17 mouse cellular contexts compared by ENCODE assay signal in the genomic region with DNA sequence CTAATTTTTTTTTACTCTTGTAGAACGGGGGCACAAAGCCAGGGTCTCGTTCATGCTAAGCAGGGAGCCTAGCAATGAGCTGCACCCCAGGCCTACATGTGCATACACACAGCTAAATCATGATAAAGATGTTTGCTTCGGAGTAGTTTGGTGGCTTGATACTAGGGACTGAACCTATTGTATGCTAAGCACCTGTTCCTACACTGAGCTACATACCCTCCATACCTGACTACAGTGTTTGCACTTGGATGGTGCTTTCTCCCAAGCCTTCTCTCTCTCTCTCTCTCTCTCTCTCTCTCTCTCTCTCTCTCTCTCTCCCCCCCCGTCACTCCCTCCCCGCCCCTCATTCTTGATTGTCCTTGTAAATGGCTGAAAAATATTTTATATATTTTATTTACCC.
"Had no signal": no experiment of that assay in that cellular context is flagged by ENCODE, and none has a peak within 500 bp of the region (broad histone marks: within the 10 kb centered on the region; RNA-seq: fewer than 3 reads in every experiment).

No protein-coding gene starts in this region.

- H3K4me3 ChIP-seq: midbrain, embryonic 10.5 days; midbrain, embryonic 12.5 days; myocyte; neural tube, embryonic 13.5 days; neural tube, embryonic 15.5 days; stomach, embryonic 15.5 days had no signal

- H3K27me3 ChIP-seq: midbrain, embryonic 12.5 days; neural tube, embryonic 13.5 days; neural tube, embryonic 15.5 days; stomach, embryonic 15.5 days had no signal

- DNase-seq: lung, adult 18-20 months; lung, embryonic 14.5 days; lung, postnatal 10 days; lung, postnatal 4 days; midbrain, embryonic 14.5 days; right cerebral cortex, postnatal 14 days; thymus, adult 2 months; thymus, postnatal 25 days; thymus, postnatal 4 days had no signal

- H3K27ac ChIP-seq: midbrain, embryonic 10.5 days; midbrain, embryonic 12.5 days; neural tube, embryonic 13.5 days; stomach, embryonic 15.5 days; stomach, postnatal 0 days had no signal

- H3K4me2 ChIP-seq: lung, embryonic 14.5 days; midbrain, embryonic 12.5 days; neural tube, embryonic 13.5 days; neural tube, embryonic 15.5 days; stomach, embryonic 15.5 days had no signal

- H3K4me1 ChIP-seq: neural tube, embryonic 13.5 days had no signal

- H3K9me3 ChIP-seq: midbrain, embryonic 10.5 days; midbrain, embryonic 12.5 days; neural tube, embryonic 13.5 days; neural tube, embryonic 15.5 days; stomach, embryonic 15.5 days had no signal

- H3K9ac ChIP-seq: lung, embryonic 14.5 days; midbrain, embryonic 12.5 days; neural tube, embryonic 13.5 days; neural tube, embryonic 15.5 days; stomach, embryonic 15.5 days had no signal

- ATAC-seq: midbrain, embryonic 16.5 days had no signal

- H3K36me3 ChIP-seq: midbrain, embryonic 10.5 days; midbrain, embryonic 12.5 days; neural tube, embryonic 13.5 days; neural tube, embryonic 15.5 days; stomach, embryonic 15.5 days had no signal
